Mouse (Mus musculus): ENCODE data around the gene Olfr70. TPM values are rescaled to one million over a fixed set of nuclear protein-coding genes. Genes with fewer than 3 reads are reported as not detected.

The Olfr70 gene
- polyA plus RNA-seq, 1 experiment from 2014 or later, result not detected

Other genes with a start within 250 kb of the Olfr70 start
- 4.1 and 4.2 TPM in 2 replicates for gene Cd72, start 246.2 kb downstream of the Olfr70 start, polyA plus RNA-seq (2015; fragmentation: Nextera tagmentation; extraction: Ambion mirVana)
- not detected in 2 replicates for gene Sit1, start 217.1 kb downstream of the Olfr70 start, polyA plus RNA-seq (2015; fragmentation: Nextera tagmentation; extraction: Ambion mirVana)
- gene Ccdc107, start 207.9 kb downstream of the Olfr70 start, polyA plus RNA-seq (2015; fragmentation: Nextera tagmentation; extraction: Ambion mirVana), result 78.9 and 81.9 TPM in 2 replicates
- gene Arhgef39, start 201.1 kb downstream of the Olfr70 start, polyA plus RNA-seq (2015; fragmentation: Nextera tagmentation; extraction: Ambion mirVana), result 35.2 and 37.5 TPM in 2 replicates
- 4.1 and 6.8 TPM in 2 replicates for gene Car9, start 193.8 kb downstream of the Olfr70 start, polyA plus RNA-seq (2015; fragmentation: Nextera tagmentation; extraction: Ambion mirVana)
- 394 and 952 TPM in 2 replicates for gene Tpm2, start 177.0 kb downstream of the Olfr70 start, polyA plus RNA-seq (2015; fragmentation: Nextera tagmentation; extraction: Ambion mirVana)
- 87.9 and 96.8 TPM in 2 replicates for gene Creb3, start 138.5 kb downstream of the Olfr70 start, polyA plus RNA-seq (2015; fragmentation: Nextera tagmentation; extraction: Ambion mirVana)
- 65.5 and 70.5 TPM in 2 replicates for gene Tln1, start 138.1 kb downstream of the Olfr70 start, polyA plus RNA-seq (2015; fragmentation: Nextera tagmentation; extraction: Ambion mirVana)
- 27.6 and 31.7 TPM in 2 replicates for gene Rgp1, start 122.1 kb downstream of the Olfr70 start, polyA plus RNA-seq (2015; fragmentation: Nextera tagmentation; extraction: Ambion mirVana)
- gene Gba2, start 121.9 kb downstream of the Olfr70 start, polyA plus RNA-seq (2015; fragmentation: Nextera tagmentation; extraction: Ambion mirVana), result 19.2 and 21.9 TPM in 2 replicates
- 2.0 and 7.0 TPM in 2 replicates for gene Msmp, start 116.3 kb downstream of the Olfr70 start, polyA plus RNA-seq (2015; fragmentation: Nextera tagmentation; extraction: Ambion mirVana)
- 16.8 and 22.2 TPM in 2 replicates for gene Npr2, start 68.9 kb downstream of the Olfr70 start, polyA plus RNA-seq (2015; fragmentation: Nextera tagmentation; extraction: Ambion mirVana)
- gene Spag8, start 47.2 kb downstream of the Olfr70 start, polyA plus RNA-seq (2015; fragmentation: Nextera tagmentation; extraction: Ambion mirVana), result 0.36 and 0.47 TPM in 2 replicates
- 75.3 and 81.9 TPM in 2 replicates for gene Hint2, start 44.3 kb downstream of the Olfr70 start, polyA plus RNA-seq (2015; fragmentation: Nextera tagmentation; extraction: Ambion mirVana)
- gene Tmem8b, start 31.8 kb downstream of the Olfr70 start, polyA plus RNA-seq (2015; fragmentation: Nextera tagmentation; extraction: Ambion mirVana), result 4.2 and 5.3 TPM in 2 replicates
- gene Fam221b, start 31.7 kb downstream of the Olfr70 start, polyA plus RNA-seq (2015; fragmentation: Nextera tagmentation; extraction: Ambion mirVana), result 2.9 TPM in 2 replicates
- not detected in 2 replicates for gene Olfr71, start 9.4 kb upstream of the Olfr70 start, polyA plus RNA-seq (2015; fragmentation: Nextera tagmentation; extraction: Ambion mirVana)
- 1.6 and 1.7 TPM in 2 replicates for gene Hrct1, start 26.4 kb upstream of the Olfr70 start, polyA plus RNA-seq (2015; fragmentation: Nextera tagmentation; extraction: Ambion mirVana)
- 0.52 and 0.53 TPM in 2 replicates for gene Spaar, start 29.2 kb upstream of the Olfr70 start, polyA plus RNA-seq (2015; fragmentation: Nextera tagmentation; extraction: Ambion mirVana)
- gene Olfr159, start 70.2 kb upstream of the Olfr70 start, polyA plus RNA-seq (2015; fragmentation: Nextera tagmentation; extraction: Ambion mirVana), result not detected in 2 replicates
- gene Olfr156, start 123.1 kb upstream of the Olfr70 start, polyA plus RNA-seq (2015; fragmentation: Nextera tagmentation; extraction: Ambion mirVana), result not detected in 2 replicates
- not detected in 2 replicates for gene Olfr157, start 139.4 kb upstream of the Olfr70 start, polyA plus RNA-seq (2015; fragmentation: Nextera tagmentation; extraction: Ambion mirVana)
- gene Olfr155, start 150.8 kb upstream of the Olfr70 start, polyA plus RNA-seq (2015; fragmentation: Nextera tagmentation; extraction: Ambion mirVana), result not detected in 2 replicates
- gene Reck, start 174.7 kb upstream of the Olfr70 start, polyA plus RNA-seq (2015; fragmentation: Nextera tagmentation; extraction: Ambion mirVana), result 34.6 and 37.9 TPM in 2 replicates

All from limb, embryonic 15.5 days (tissue).